Mouse (Mus musculus) C2C12 (cell line): Measurements from ENCODE around the gene Auh. TPM values are rescaled to one million over a fixed set of nuclear protein-coding genes. Genes with fewer than 3 reads are reported as not detected.

Source experiments
- H3K27me3 ChIP-seq: one replicate; pipeline ENCODE4 v1.6.1; 2011; ENCODE audit not compliant: control insufficient read depth, insufficient read depth, insufficient read length
- H3K36me3 ChIP-seq: one replicate; pipeline ENCODE4 v1.6.1; 2011; ENCODE audit not compliant: control insufficient read depth, insufficient read depth
- H3K4me3 ChIP-seq: one replicate; pipeline ENCODE4 v1.5.1; 2011; ENCODE audit warnings: mild to moderate bottlenecking, control low read depth; ENCODE audit not compliant: poor library complexity, insufficient read depth, severe bottlenecking
- H3K79me2 ChIP-seq: one replicate; pipeline ENCODE4 v1.6.1; 2011; ENCODE audit not compliant: control insufficient read depth, insufficient read depth
- H3K79me3 ChIP-seq: one replicate; pipeline ENCODE4 v1.6.1; 2011; ENCODE audit warnings: low read depth, control low read depth
- H3ac ChIP-seq: one replicate; pipeline ENCODE3; 2011; ENCODE audit warnings: low read depth; ENCODE audit not compliant: control insufficient read depth, insufficient read length
- CEBPB ChIP-seq: IDR thresholded peaks from one replicate; pipeline ENCODE4 v1.6.1; 2011; ENCODE audit warnings: low read depth, mild to moderate bottlenecking, control low read depth, moderate library complexity
- CTCF ChIP-seq: IDR thresholded peaks from one replicate; pipeline ENCODE4 v1.5.1; 2011; ENCODE audit not compliant: control insufficient read depth, insufficient read depth, insufficient read length
- FOSL1 ChIP-seq: IDR thresholded peaks from one replicate; pipeline ENCODE4 v1.8.0; 2011; ENCODE audit warnings: mild to moderate bottlenecking, low read length; ENCODE audit not compliant: poor library complexity, insufficient read depth, severe bottlenecking
- MAX ChIP-seq: IDR thresholded peaks from one replicate; pipeline ENCODE4 v1.6.1; 2011; ENCODE audit warnings: mild to moderate bottlenecking, control low read depth
- MYOD1 ChIP-seq: IDR thresholded peaks from one replicate; pipeline ENCODE4 v1.6.1; 2011; ENCODE audit warnings: low read depth; ENCODE audit not compliant: control insufficient read depth, insufficient read length
- MYOG ChIP-seq: IDR thresholded peaks from one replicate; pipeline ENCODE4 v1.6.1; 2011; ENCODE audit not compliant: control insufficient read depth, insufficient read length; ENCODE audit errors: extremely low read depth
- USF1 ChIP-seq: IDR thresholded peaks from one replicate; pipeline ENCODE4 v1.6.1; 2011; ENCODE audit warnings: low read depth, mild to moderate bottlenecking, control low read depth, moderate library complexity
- polyA plus RNA-seq: library from polyadenylated mRNA; unstranded; fragments of >200 nt; fragmentation: generic; extraction: Trizol; gene quantifications from one replicate; pipeline ENCODE4 v1.2.1, GENCODE M21; 2012; ENCODE audit warnings: missing spikeins

The Auh gene
- polyA plus RNA-seq, 1 experiment: 14.0 TPM

DNA sequence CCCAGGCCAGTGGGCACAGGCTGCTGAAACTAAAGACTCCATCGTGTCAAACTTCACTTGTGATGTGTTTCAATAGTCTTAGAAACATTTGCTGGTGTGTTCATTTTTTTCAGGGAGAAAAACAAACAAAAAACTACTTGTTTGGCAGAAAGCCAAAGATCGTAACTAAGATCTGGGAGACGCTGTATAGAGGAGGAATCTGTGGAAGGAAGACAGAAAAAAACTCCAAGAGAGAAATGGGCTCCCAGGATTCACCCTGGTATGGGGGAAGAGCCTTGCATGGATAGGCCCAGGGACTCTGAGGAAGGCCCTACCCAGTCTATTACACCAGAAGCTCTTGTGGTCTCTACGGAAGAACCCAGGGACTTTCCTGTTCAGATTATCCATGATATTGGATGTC, 123.5 kb downstream of the Auh start:
- Histone ChIP-seq H3K4me3 (no peak overlapping the region), H3ac (no peak overlapping the region), H3K79me3 (no peaks in the 10 kb centered on the region), H3K27me3 (no peaks in the 10 kb centered on the region), H3K36me3 (no peaks in the 10 kb centered on the region), H3K79me2 (no peaks in the 10 kb centered on the region)
- TF ChIP-seq MAX (no peak), CEBPB (no peak), MYOG (no peak), CTCF (no peak), FOSL1 (no peak), MYOD1 (no peak), USF1 (no peak)

- TF ChIP-seq MYOG (no peak), MYOD1 (no peak), USF1 (no peak), MAX (no peak), FOSL1 (no peak), CEBPB (no peak), CTCF (no peak)
- no peaks in the 10 kb centered on the region for H3K27me3 ChIP-seq
Observed at GRCm38 (mm10) chr13:52805581-52805980, 123.9 kb downstream of the Auh start.

DNA sequence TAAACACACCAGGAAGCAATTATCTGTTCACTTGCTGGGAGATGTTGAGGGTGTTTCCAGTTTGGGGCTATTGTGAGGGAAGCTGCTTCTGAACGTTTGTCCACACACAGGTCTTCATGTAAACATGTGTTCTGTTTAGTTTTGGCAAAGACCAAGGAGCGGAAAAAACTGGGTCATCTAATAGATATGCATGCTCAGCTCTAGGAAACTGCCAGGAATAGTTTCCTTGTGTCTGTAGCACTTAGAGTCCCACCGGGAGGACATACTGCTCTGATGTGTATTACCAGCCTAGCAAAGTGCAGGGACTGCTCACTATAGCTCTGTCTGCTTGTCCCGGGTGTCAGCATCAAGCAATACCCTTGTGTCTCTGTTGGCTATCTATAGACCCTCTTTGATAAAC, 127.0 kb downstream of the Auh start:
- Histone ChIP-seq H3ac (no peak overlapping the region), H3K4me3 (no peak overlapping the region), H3K36me3 (no peaks in the 10 kb centered on the region), H3K79me2 (no peaks in the 10 kb centered on the region), H3K27me3 (no peaks in the 10 kb centered on the region), H3K79me3 (no peaks in the 10 kb centered on the region)
- TF ChIP-seq FOSL1 (no peak), USF1 (no peak), MAX (no peak), MYOG (no peak), CEBPB (no peak), MYOD1 (no peak), CTCF (no peak)

More at GRCm38 (mm10) chr13:52805581-52805980, 123.9 kb downstream of the Auh start:
- no peaks in the 10 kb centered on the region for H3K36me3 ChIP-seq
- H3K79me3 ChIP-seq: no peaks in the 10 kb centered on the region
- H3ac ChIP-seq: no peak overlapping the region
- H3K4me3 ChIP-seq: no peak overlapping the region
- H3K79me2 ChIP-seq: no peaks in the 10 kb centered on the region

- Histone ChIP-seq H3K27me3 (no peaks in the 10 kb centered on the region), H3K79me3 (no peaks in the 10 kb centered on the region), H3K79me2 (no peaks in the 10 kb centered on the region), H3ac (no peak overlapping the region), H3K36me3 (no peaks in the 10 kb centered on the region), H3K4me3 (no peak overlapping the region)
- TF ChIP-seq CEBPB (no peak), FOSL1 (no peak), CTCF (no peak), USF1 (no peak), MYOG (no peak), MYOD1 (no peak), MAX (no peak)
Observed at GRCm38 (mm10) chr13:52800687-52801341, 128.7 kb downstream of the Auh start.

GRCm38 (mm10) chr13:52800091-52800490, 129.4 kb downstream of the Auh start:
- H3ac ChIP-seq: no peak overlapping the region
- no peak for TF ChIP-seq MYOD1
- no peak for TF ChIP-seq CTCF
- no peak for TF ChIP-seq FOSL1
- no peak for TF ChIP-seq MAX
- no peak for TF ChIP-seq MYOG
- no peak for TF ChIP-seq USF1
- H3K27me3 ChIP-seq: no peaks in the 10 kb centered on the region
- no peak overlapping the region for H3K4me3 ChIP-seq
- no peaks in the 10 kb centered on the region for H3K79me2 ChIP-seq
- H3K36me3 ChIP-seq: no peaks in the 10 kb centered on the region
- no peaks in the 10 kb centered on the region for H3K79me3 ChIP-seq
